Mouse (Mus musculus) C2C12 (cell line): ENCODE data around the gene Gm49322. TPM values are rescaled to one million over a fixed set of nuclear protein-coding genes. Genes with fewer than 3 reads are reported as not detected.
A peak's percentile ranks its signal among the peaks of the same experiment; 100 is the strongest.

Experiments
- H3K27me3 ChIP-seq: one replicate; pipeline ENCODE4 v1.6.1; 2011; ENCODE audit not compliant: control insufficient read depth, insufficient read depth, insufficient read length
- H3K36me3 ChIP-seq: one replicate; pipeline ENCODE4 v1.6.1; 2011; ENCODE audit not compliant: control insufficient read depth, insufficient read depth
- H3K4me3 ChIP-seq: one replicate; pipeline ENCODE4 v1.5.1; 2011; ENCODE audit warnings: mild to moderate bottlenecking, control low read depth; ENCODE audit not compliant: poor library complexity, insufficient read depth, severe bottlenecking
- H3K79me2 ChIP-seq: one replicate; pipeline ENCODE4 v1.6.1; 2011; ENCODE audit not compliant: control insufficient read depth, insufficient read depth
- H3K79me3 ChIP-seq: one replicate; pipeline ENCODE4 v1.6.1; 2011; ENCODE audit warnings: low read depth, control low read depth
- H3ac ChIP-seq: one replicate; pipeline ENCODE3; 2011; ENCODE audit warnings: low read depth; ENCODE audit not compliant: control insufficient read depth, insufficient read length
- CEBPB ChIP-seq: IDR thresholded peaks from one replicate; pipeline ENCODE4 v1.6.1; 2011; ENCODE audit warnings: low read depth, mild to moderate bottlenecking, control low read depth, moderate library complexity
- CTCF ChIP-seq: IDR thresholded peaks from one replicate; pipeline ENCODE4 v1.5.1; 2011; ENCODE audit not compliant: control insufficient read depth, insufficient read depth, insufficient read length
- FOSL1 ChIP-seq: IDR thresholded peaks from one replicate; pipeline ENCODE4 v1.8.0; 2011; ENCODE audit warnings: mild to moderate bottlenecking, low read length; ENCODE audit not compliant: poor library complexity, insufficient read depth, severe bottlenecking
- MAX ChIP-seq: IDR thresholded peaks from one replicate; pipeline ENCODE4 v1.6.1; 2011; ENCODE audit warnings: mild to moderate bottlenecking, control low read depth
- MYOD1 ChIP-seq: IDR thresholded peaks from one replicate; pipeline ENCODE4 v1.6.1; 2011; ENCODE audit warnings: low read depth; ENCODE audit not compliant: control insufficient read depth, insufficient read length
- MYOG ChIP-seq: IDR thresholded peaks from one replicate; pipeline ENCODE4 v1.6.1; 2011; ENCODE audit not compliant: control insufficient read depth, insufficient read length; ENCODE audit errors: extremely low read depth
- USF1 ChIP-seq: IDR thresholded peaks from one replicate; pipeline ENCODE4 v1.6.1; 2011; ENCODE audit warnings: low read depth, mild to moderate bottlenecking, control low read depth, moderate library complexity
- polyA plus RNA-seq: library from polyadenylated mRNA; unstranded; fragments of >200 nt; fragmentation: generic; extraction: Trizol; gene quantifications from one replicate; pipeline ENCODE4 v1.2.1, GENCODE M21; 2012; ENCODE audit warnings: missing spikeins

Gm49322 gene
- polyA plus RNA-seq, 1 experiment: 1.0 TPM

DNA sequence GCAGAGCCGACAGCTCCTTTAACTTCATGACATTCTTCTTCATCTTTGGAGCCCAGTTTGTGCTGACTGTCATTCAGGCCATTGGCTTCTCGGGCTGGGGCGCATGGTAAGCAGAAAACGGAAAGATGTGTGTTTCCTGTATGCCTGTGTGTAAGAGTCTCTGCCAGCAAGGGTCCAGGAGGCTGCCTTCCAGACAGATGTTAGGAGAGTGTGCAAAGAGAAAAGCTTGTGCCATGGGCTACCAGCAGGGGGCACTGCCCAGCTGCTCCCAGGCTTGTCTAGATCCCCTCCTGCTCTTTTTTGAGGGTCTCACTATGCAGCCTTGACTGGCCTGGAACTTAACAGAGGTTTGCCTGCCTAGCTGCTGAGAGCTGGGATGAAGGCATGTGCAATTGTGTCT is 5.2 kb downstream of the Gm49322 start:
- Histone ChIP-seq H3K79me2 (peaks cover 30% of the 10 kb centered on the region), H3ac (no peak overlapping the region), H3K36me3 (peaks cover 63% of the 10 kb centered on the region), H3K4me3 (no peak overlapping the region), H3K27me3 (no peaks in the 10 kb centered on the region), H3K79me3 (peaks cover 13% of the 10 kb centered on the region)
- TF ChIP-seq CEBPB (no peak), FOSL1 (no peak), CTCF (peak; percentile 54), MAX (no peak), MYOG (no peak)

DNA sequence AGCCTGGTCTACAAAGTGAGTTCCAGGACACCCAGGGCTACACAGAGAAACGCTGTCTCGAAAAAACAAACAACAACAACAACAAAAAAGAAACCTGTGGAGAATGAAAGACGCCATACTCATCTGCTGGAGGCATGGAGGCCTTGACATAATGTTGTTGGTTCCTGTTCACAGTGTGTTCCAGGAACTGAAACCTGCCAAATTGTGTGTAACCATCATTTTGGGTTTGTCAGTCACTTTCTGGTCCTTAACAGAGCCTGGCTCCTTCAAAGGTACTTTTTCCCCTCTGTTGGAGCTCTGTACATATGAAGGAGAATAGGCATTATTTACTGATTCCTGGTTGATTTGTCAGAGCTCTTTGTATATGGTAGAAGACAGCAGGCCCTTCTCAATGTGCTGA is 6.1 kb downstream of the Gm49322 start:
- Histone ChIP-seq H3ac (no peak overlapping the region), H3K36me3 (peaks cover 55% of the 10 kb centered on the region), H3K27me3 (no peaks in the 10 kb centered on the region), H3K4me3 (no peak overlapping the region), H3K79me2 (peaks cover 21% of the 10 kb centered on the region), H3K79me3 (peaks cover 8% of the 10 kb centered on the region)
- TF ChIP-seq MYOD1 (no peak), USF1 (no peak), MAX (no peak), FOSL1 (no peak), CTCF (no peak), MYOG (no peak), CEBPB (no peak)

DNA sequence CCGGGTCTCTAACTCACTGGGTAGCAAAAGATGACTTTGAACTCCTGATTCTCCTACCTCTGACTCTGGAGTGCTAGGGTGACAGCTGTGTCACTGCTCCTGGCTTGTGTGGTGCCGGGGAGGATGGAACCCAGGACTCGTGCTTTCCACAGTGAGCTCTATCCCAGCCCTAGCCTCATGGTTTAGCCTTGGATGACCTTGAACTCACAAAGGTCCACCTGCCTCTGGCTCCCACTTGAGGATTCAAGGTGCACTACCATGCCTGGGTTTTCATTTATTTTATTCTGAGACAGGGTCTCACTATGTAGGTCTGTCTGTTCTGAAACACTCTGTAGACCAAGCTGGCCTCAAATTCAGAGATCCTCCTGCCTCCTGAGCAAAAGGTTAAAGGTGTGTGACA is 8.0 kb downstream of the Gm49322 start:
- H3K36me3 ChIP-seq: peaks cover 40% of the 10 kb centered on the region

DNA sequence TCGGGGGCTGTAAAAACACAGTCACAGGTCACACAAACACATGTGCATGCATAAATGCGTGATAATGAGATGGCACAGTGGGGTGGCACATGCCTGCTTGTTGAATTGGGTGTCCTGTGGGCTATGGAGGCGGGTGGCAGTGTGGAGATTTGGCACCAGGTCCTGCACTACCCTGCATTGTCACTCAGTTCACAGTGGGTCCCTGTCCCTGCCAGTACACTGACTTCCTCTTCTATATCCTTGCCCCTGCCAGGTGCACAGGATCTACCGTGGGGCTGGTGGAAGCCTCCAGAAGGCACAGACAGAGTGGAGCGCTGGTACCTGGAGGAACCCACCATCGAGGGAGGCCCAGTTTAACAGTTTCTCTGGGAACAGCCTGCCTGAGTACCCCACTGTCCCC is 8.5 kb downstream of the Gm49322 start:
- Histone ChIP-seq H3K27me3 (no peaks in the 10 kb centered on the region), H3K79me2 (no peaks in the 10 kb centered on the region), H3K79me3 (no peaks in the 10 kb centered on the region), H3K4me3 (no peak overlapping the region), H3ac (peak overlapping the region; percentile 16), H3K36me3 (peaks cover 40% of the 10 kb centered on the region)
- TF ChIP-seq MYOG (no peak), CEBPB (no peak), MYOD1 (no peak), CTCF (no peak), USF1 (no peak), FOSL1 (no peak), MAX (no peak)

More for the DNA sequence above, 8.0 kb downstream of the Gm49322 start:
- Histone ChIP-seq H3K79me3 (no peaks in the 10 kb centered on the region), H3K4me3 (no peak overlapping the region), H3K79me2 (peaks cover 2% of the 10 kb centered on the region), H3K27me3 (no peaks in the 10 kb centered on the region), H3ac (no peak overlapping the region)
- no peak for TF ChIP-seq CTCF
- TF ChIP-seq MYOD1: no peak
- TF ChIP-seq MYOG: no peak
- no peak for TF ChIP-seq MAX
- no peak for TF ChIP-seq CEBPB
- no peak for TF ChIP-seq USF1
- TF ChIP-seq FOSL1: no peak

DNA sequence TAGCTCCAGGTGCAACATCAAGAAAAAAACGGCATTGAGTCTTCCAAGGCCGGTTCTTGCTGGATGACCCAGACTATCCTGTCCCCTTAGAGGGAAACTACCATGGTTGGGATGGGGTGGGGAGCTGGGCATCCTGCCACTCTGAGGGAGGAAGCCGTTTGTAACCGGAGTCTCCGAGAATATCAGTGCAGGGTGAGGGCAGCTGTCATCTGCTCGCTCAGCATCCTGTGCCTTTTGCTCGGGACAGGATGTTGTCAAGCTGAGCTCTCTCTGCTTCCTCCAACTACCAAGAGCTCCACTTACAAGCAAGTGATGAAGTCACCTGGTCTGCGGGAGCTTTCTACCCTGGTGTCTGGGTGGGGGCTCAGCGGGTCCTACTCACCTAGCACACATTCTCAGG is 12.4 kb downstream of the Gm49322 start:
- H3K27me3 ChIP-seq: no peaks in the 10 kb centered on the region
- no peak for TF ChIP-seq CTCF
- no peak for TF ChIP-seq CEBPB
- TF ChIP-seq MYOD1: no peak
- TF ChIP-seq MAX: no peak
- TF ChIP-seq MYOG: no peak
- no peak for TF ChIP-seq USF1
- no peak for TF ChIP-seq FOSL1

DNA sequence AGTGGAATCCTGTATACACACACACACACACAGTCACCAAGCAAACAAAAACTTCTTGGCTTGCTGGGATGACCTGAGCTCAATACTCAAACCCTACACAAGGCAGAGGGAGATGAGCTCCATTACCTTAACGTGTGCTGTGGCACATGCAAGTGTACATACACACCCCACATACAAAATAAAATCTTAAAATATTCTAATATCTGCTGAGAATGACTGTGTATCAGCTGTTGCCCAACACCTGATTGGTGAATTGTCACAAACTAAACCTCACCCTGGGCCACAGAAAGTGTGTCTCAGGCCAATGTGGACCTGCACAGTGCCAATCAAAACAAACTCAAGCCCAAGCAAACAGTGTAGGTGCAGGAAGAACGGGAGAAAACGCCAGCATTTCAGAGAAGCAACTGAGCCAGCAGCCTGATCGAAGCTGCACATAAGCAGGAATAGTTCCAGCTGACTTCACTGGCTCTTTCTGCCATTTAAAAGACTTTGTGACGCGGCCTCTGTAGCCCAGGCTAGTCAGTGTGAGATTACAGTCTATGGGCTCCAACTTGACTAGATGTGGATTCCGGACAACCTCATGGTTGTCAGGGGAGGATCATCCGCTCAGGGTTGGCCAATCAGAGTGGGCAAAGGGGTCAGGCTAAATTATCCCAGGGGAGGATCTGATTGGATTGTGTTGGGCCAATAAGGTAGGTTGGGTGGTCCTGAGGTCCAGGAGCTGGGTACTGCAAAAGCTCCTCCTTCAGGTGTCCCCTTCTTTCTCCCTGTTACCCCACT is 13.8 kb downstream of the Gm49322 start:
- H3ac ChIP-seq: no peak overlapping the region
- no peak for TF ChIP-seq MAX
- no peak for TF ChIP-seq CEBPB
- no peak for TF ChIP-seq FOSL1
- TF ChIP-seq MYOD1: no peak
- TF ChIP-seq USF1: no peak
- TF ChIP-seq CTCF: no peak
- TF ChIP-seq MYOG: no peak
- peaks cover 21% of the 10 kb centered on the region for H3K79me2 ChIP-seq
- no peaks in the 10 kb centered on the region for H3K27me3 ChIP-seq
- H3K4me3 ChIP-seq: no peak overlapping the region
- H3K79me3 ChIP-seq: peaks cover 18% of the 10 kb centered on the region
- H3K36me3 ChIP-seq: peaks cover 14% of the 10 kb centered on the region

More for the DNA sequence above, 12.4 kb downstream of the Gm49322 start:
- Histone ChIP-seq H3K79me2 (peaks cover 6% of the 10 kb centered on the region), H3ac (no peak overlapping the region), H3K79me3 (peaks cover 4% of the 10 kb centered on the region), H3K4me3 (no peak overlapping the region), H3K36me3 (peaks cover 28% of the 10 kb centered on the region)
